Mouse (Mus musculus) forelimb bud, embryonic 11.5 days (tissue): ENCODE results near the gene Sepsecs.

Source experiments
- DNase-seq: peaks from one replicate; pipeline ENCODE4 v3.0.0-alpha.2; 2012; ENCODE audit warnings: low read depth, low spot score

Gene Sepsecs

DNA sequence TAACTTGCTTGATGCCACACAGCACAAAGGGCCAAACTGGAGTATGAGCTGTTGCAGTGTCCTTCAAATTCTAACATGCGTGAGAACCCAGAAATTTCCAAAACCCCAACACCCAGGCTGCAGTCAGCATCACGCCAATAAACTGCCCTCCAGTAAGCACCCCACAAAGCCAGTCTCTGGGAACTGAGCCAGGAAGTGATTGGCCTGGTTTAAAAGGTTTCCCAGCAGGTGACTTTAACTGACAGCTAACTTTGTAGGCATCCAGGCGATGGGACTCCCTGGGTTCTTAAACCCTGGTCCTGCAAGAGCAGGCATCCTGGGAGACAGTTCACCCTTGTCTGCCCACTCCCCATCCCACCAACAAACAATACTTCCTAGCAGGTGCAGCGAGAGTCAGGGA is 59.2 kb downstream of the Sepsecs start:
- DNase-seq: no peak

DNA sequence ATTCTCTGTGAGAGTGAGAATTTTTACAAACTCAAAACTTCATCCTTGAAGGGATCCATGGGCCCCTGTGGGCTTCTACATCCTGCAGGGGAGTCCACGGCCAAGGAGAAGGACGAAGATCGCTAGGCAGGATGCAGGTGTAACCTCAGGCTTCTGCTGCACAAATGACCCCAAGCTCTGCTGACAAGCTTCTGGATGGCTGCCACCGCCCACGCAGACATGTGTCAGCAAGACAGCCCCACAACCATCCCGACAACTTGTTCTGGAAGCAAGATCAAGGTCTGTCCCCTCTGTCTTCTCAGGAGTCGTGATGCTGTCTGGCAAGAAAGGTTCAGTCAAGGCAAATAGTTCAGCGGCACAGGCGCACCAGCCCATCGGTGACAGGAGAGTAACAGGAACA is 59.8 kb downstream of the Sepsecs start:
- no peak for DNase-seq

DNA sequence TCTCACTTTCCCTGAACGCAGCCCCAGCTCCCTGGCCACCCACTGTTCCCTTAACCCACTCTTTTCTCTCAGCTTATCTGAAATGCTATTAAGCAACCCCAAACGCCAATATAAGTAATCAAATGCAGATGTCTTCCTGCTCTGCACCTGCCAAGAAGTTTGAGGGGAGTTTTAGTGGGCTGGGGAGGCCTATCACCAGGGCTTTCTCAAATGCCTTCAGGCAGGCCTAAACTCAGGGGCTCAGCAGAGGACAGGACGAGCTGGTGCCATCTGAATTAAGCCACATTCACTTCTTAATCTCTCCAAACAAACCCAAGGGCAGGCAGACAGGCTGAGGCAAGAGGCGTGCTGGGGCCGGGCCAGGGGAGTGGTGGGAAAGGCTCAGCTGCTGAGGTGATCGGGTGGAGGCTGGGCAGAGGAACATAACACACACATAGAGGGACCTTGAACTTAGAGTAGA is 64.9 kb downstream of the Sepsecs start:
- DNase-seq: peak; percentile 43

DNA sequence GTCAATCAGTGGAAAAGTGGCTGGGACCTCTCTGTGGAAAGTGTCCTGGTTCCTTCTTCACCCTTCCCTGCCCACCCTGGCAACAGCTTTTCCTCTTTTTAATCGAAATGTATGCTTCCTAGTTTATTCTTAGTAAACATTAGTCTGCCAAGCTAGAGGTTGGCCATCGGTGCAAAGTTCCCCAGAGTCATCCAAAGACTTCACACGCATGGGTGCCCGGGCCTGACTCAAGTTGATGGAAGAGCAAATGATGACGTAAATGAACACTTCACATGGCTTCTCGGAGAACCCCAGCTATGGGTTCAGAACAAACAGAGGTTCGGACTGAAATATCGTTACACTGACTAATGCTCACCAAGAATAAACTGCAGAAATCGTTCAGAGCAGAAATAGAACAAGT is 78.9 kb downstream of the Sepsecs start:
- no peak for DNase-seq
